Mouse (Mus musculus): Measurements from ENCODE around the gene Marco.

The Marco gene

GRCm38 (mm10) chr1:120435591-120435990, 69.2 kb downstream of the Marco start:
- no peak for DNase-seq

GRCm38 (mm10) chr1:120430171-120430570, 74.7 kb downstream of the Marco start:
- DNase-seq = no peak

- no peak for DNase-seq
Measured at GRCm38 (mm10) chr1:120425587-120425986, 79.2 kb downstream of the Marco start.

Data from cerebellum, adult 8-10 months (tissue).